Mouse (Mus musculus) liver, adult 2 months (tissue): ENCODE measurements around the gene Gdnf.

Experiments used
- CTCF ChIP-seq: fragments of 200-500 bp; IDR thresholded peaks from 2 replicates; pipeline ENCODE4 v1.5.1; 2011; ENCODE audit warnings: low read depth, low read length, control low read depth
- POLR2A ChIP-seq: fragments of 200-500 bp; IDR thresholded peaks from 2 replicates; pipeline ENCODE4 v1.6.1; 2011; ENCODE audit warnings: low read length, control low read depth; ENCODE audit not compliant: insufficient read depth; ENCODE audit errors: extremely low read depth

- TF ChIP-seq CTCF (no peak), POLR2A (no peak)
Measured at GRCm38 (mm10) chr15:7815521-7815944, 4.9 kb downstream of the Gdnf start.
